Mouse (Mus musculus) midbrain, embryonic 15.5 days (tissue): Measurements from ENCODE around the gene Gm11938. TPM values are rescaled to one million over a fixed set of nuclear protein-coding genes. Genes with fewer than 3 reads are reported as not detected.

ENCODE experiments used
- ATAC-seq: fragments of 200-750 bp; cut with Nextera tagmentation; replicated peaks from 2 replicates; pipeline ENCODE4 v1.8.0; 2017; ENCODE audit warnings: moderate TSS enrichment
- H3K27ac ChIP-seq: fragments of 300-500 bp; sonication (generic); 2 replicates; pipeline ENCODE4 v1.5.1; 2015; ENCODE audit warnings: mild to moderate bottlenecking, inconsistent platforms
- H3K27me3 ChIP-seq: fragments of 300-500 bp; sonication (generic); replicated peaks from 2 replicates; pipeline ENCODE4 v1.6.1; 2015; ENCODE audit warnings: inconsistent platforms
- H3K36me3 ChIP-seq: fragments of 300-500 bp; sonication (generic); replicated peaks from 2 replicates; pipeline ENCODE4 v1.6.1; 2015; ENCODE audit warnings: inconsistent platforms
- H3K4me1 ChIP-seq: fragments of 300-500 bp; sonication (generic); 2 replicates; pipeline ENCODE4 v1.6.1; 2015; ENCODE audit warnings: inconsistent platforms
- H3K4me2 ChIP-seq: fragments of 300-500 bp; sonication (generic); 2 replicates; pipeline ENCODE4 v1.6.1; 2015; ENCODE audit warnings: inconsistent platforms, mild to moderate bottlenecking, moderate library complexity
- H3K4me3 ChIP-seq: fragments of 300-500 bp; sonication (generic); 2 replicates; pipeline ENCODE4 v1.5.1; 2015; ENCODE audit warnings: mild to moderate bottlenecking, inconsistent platforms
- H3K9ac ChIP-seq: fragments of 300-500 bp; sonication (generic); 2 replicates; pipeline ENCODE4 v1.6.1; 2015; ENCODE audit warnings: mild to moderate bottlenecking, inconsistent platforms
- H3K9me3 ChIP-seq: fragments of 300-500 bp; sonication (generic); 2 replicates; pipeline ENCODE4 v1.6.1; 2016; ENCODE audit warnings: inconsistent platforms
- WGBS: fragments of 180-500 bp; shearing (Covaris S2); methylation state at CpG from one replicate; pipeline ENCODE4 v1.1.7; 2015; ENCODE audit warnings: mixed read lengths; 5-methylcytosine and 5-hydroxymethylcytosine counted together
- polyA plus RNA-seq: library from polyadenylated mRNA; unstranded; fragments of >200 nt; fragmentation: Nextera tagmentation; extraction: Ambion mirVana; gene quantifications from 2 replicates; pipeline ENCODE4 v1.2.1, GENCODE M21; 2015

Gene Gm11938
- polyA plus RNA-seq, 1 experiment from 2014 or later, result not detected

DNA sequence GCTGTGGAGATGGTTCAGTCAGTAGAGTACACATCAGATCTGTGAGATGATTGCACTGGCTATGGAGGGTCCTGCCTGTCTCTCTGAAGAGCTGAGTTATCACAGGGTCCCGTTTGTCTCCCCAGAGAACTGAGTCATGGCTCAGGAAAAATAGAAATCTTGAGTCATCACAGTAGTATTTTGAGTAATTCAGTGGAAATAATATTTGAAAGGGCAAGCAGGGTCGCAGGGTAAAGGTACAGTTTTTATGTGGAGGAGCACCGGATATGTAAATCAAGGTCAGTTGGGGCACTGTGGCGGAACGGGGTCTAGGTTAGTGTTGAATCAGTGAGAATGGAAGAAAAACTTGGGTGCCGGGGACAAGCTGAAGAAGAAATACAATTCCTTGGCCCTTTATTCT lies 40.5 kb downstream of the Gm11938 start:
- H3K27me3 ChIP-seq, result no peaks in the 10 kb centered on the region
- H3K4me2 ChIP-seq, result no peak overlapping the region
- no peaks in the 10 kb centered on the region for H3K4me1 ChIP-seq
- ATAC-seq, result no peak
- no peaks in the 10 kb centered on the region for H3K36me3 ChIP-seq
- WGBS, result 83% methylated on average over 6 of the region's 6 CpGs
- H3K9me3 ChIP-seq, result no peaks in the 10 kb centered on the region
- H3K27ac ChIP-seq, result no peak overlapping the region
- no peak overlapping the region for H3K9ac ChIP-seq
- no peak overlapping the region for H3K4me3 ChIP-seq

GRCm38 (mm10) chr11:99559366-99559765 lies 43.7 kb downstream of the Gm11938 start, which contains the start of gene Gm11939:
TSS of gene Gm11939 (minus strand) at chr11:99559466.
- H3K9me3 ChIP-seq, result no peaks in the 10 kb centered on the region
- no peak within 1 kb of the TSS for H3K27ac ChIP-seq
- no peak for ATAC-seq
- H3K4me1 ChIP-seq, result no peaks in the 10 kb centered on the region
- H3K27me3 ChIP-seq, result no peaks in the 10 kb centered on the region
- H3K36me3 ChIP-seq, result no peaks in the 10 kb centered on the region
- H3K4me2 ChIP-seq, result no peak within 1 kb of the TSS
- H3K9ac ChIP-seq, result no peak within 1 kb of the TSS
- no peak within 1 kb of the TSS for H3K4me3 ChIP-seq
- 93% methylated on average over 9 of the region's 9 CpGs for WGBS

DNA sequence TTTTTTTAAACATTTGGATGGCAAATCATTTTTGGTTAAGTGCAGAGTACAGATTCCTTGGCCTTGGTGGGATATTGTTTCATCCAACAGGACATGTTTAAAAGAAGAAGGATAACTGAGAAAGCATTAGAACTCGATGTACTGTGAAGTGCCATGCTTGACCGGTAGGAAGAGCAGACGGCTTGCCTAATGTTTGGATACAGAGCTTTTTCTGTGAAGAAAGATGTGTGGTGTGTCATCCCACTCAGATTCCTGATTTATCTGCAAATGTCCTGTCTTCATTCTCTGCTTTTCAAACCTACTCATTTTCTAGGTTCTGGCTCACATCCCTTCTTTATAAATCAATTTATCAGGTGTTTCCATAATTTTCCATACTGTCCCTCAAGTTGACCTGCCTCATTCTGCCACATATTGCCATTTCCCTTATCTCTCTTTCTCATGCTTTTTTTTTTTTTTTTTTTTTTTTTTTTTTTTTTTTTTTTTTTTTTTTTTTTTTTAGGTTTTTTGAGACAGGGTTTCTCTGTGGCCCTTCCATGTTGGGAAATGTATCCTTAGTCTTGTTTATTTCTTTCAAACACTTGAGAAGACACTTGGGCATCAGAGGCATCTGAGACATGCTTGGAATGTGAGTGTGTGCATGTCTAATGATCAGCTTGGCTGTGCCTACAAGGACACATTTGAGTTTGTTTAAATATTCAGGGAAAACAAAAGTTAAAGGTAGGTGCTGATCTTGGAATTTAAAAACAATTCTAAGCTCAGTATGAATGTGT lies 44.9 kb downstream of the Gm11938 start:
- no peak overlapping the region for H3K9ac ChIP-seq
- no peak for ATAC-seq
- no peaks in the 10 kb centered on the region for H3K9me3 ChIP-seq
- 85% methylated on average over 3 of the region's 3 CpGs for WGBS
- H3K4me1 ChIP-seq, result no peaks in the 10 kb centered on the region
- H3K36me3 ChIP-seq, result no peaks in the 10 kb centered on the region
- no peak overlapping the region for H3K4me2 ChIP-seq
- no peaks in the 10 kb centered on the region for H3K27me3 ChIP-seq
- no peak overlapping the region for H3K4me3 ChIP-seq
- H3K27ac ChIP-seq, result no peak overlapping the region

GRCm38 (mm10) chr11:99556753-99557152 lies 46.4 kb downstream of the Gm11938 start, which contains the start of gene Krtap3-2:
TSS of gene Krtap3-2 (minus strand) at chr11:99556853.
- ATAC-seq, result no peak
- Histone ChIP-seq H3K4me3 (no peak within 1 kb of the TSS), H3K27ac (no peak within 1 kb of the TSS), H3K9ac (no peak within 1 kb of the TSS), H3K9me3 (no peaks in the 10 kb centered on the region), H3K36me3 (no peaks in the 10 kb centered on the region), H3K27me3 (no peaks in the 10 kb centered on the region), H3K4me1 (no peaks in the 10 kb centered on the region), H3K4me2 (no peak within 1 kb of the TSS)
- WGBS, result 85% methylated on average over 2 of the region's 2 CpGs

DNA sequence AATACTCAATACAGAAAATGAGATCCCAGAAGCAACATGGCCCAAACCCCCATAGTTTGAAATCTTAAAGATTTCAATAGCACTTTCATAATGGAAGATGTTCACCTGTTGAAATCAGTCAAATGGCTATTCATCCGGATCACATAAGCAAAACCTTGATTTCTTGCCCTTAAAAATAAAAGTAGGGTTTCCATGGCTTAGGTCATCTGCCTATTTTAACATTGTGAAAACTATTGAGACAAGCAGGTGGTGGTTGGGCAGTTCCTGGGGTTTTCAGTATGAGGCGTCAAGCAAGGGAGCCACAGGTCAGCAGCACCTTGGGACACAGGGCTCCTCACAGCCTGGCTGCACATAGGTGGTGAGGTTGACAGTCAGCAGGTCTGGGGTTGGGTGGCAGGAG lies 46.9 kb downstream of the Gm11938 start:
- H3K4me1 ChIP-seq, result no peaks in the 10 kb centered on the region
- H3K36me3 ChIP-seq, result no peaks in the 10 kb centered on the region
- WGBS, result 90% methylated on average over 2 of the region's 2 CpGs
- H3K27ac ChIP-seq, result no peak overlapping the region
- no peak overlapping the region for H3K4me3 ChIP-seq
- no peak for ATAC-seq
- no peaks in the 10 kb centered on the region for H3K27me3 ChIP-seq
- no peak overlapping the region for H3K9ac ChIP-seq
- H3K4me2 ChIP-seq, result no peak overlapping the region
- H3K9me3 ChIP-seq, result no peaks in the 10 kb centered on the region

Other genes with a start within 250 kb of the Gm11938 start
- gene Krt28, start 228.4 kb downstream of the Gm11938 start, polyA plus RNA-seq, result 0.21 and 0.45 TPM in 2 replicates
- 24.4 and 25.0 TPM in 2 replicates for gene Krt10, start 213.9 kb downstream of the Gm11938 start, polyA plus RNA-seq
- 0.14 and 0.23 TPM in 2 replicates for gene Krt12, start 181.0 kb downstream of the Gm11938 start, polyA plus RNA-seq
- 0.19 and 0.20 TPM in 2 replicates for gene Krt20, start 165.2 kb downstream of the Gm11938 start, polyA plus RNA-seq
- gene Krt23, start 110.2 kb downstream of the Gm11938 start, polyA plus RNA-seq, result 0.18 TPM in 1 of 2 replicates, not detected in the other
- not detected in 2 replicates for gene Krt39, start 82.0 kb downstream of the Gm11938 start, polyA plus RNA-seq
- gene Krt40, start 60.1 kb downstream of the Gm11938 start, polyA plus RNA-seq, result not detected in 2 replicates
- not detected in 2 replicates for gene Krtap3-3, start 52.4 kb downstream of the Gm11938 start, polyA plus RNA-seq
- gene Krtap3-2, start 46.5 kb downstream of the Gm11938 start, polyA plus RNA-seq, result not detected in 2 replicates
- gene Gm11939, start 43.8 kb downstream of the Gm11938 start, polyA plus RNA-seq, result not detected in 2 replicates
- gene Krtap3-1, start 36.7 kb downstream of the Gm11938 start, polyA plus RNA-seq, result not detected in 2 replicates
- gene Krtap1-5, start 22.3 kb downstream of the Gm11938 start, polyA plus RNA-seq, result not detected in 2 replicates
- not detected in 2 replicates for gene Krtap1-4, start 19.7 kb downstream of the Gm11938 start, polyA plus RNA-seq
- gene Krtap1-3, start 12.0 kb downstream of the Gm11938 start, polyA plus RNA-seq, result not detected in 2 replicates
- gene Krtap9-3, start 5.2 kb downstream of the Gm11938 start, polyA plus RNA-seq, result not detected in 2 replicates
- gene Gm11937, start 6.9 kb upstream of the Gm11938 start, polyA plus RNA-seq, result not detected in 2 replicates
- gene Krtap2-4, start 11.5 kb upstream of the Gm11938 start, polyA plus RNA-seq, result not detected in 2 replicates
- not detected in 2 replicates for gene Gm11562, start 17.1 kb upstream of the Gm11938 start, polyA plus RNA-seq
- gene Krtap4-1, start 24.9 kb upstream of the Gm11938 start, polyA plus RNA-seq, result not detected in 2 replicates
- not detected in 2 replicates for gene Krtap4-2, start 31.8 kb upstream of the Gm11938 start, polyA plus RNA-seq
- gene Krtap4-7, start 40.8 kb upstream of the Gm11938 start, polyA plus RNA-seq, result not detected in 2 replicates
- not detected in 2 replicates for gene Gm11555, start 46.9 kb upstream of the Gm11938 start, polyA plus RNA-seq
- gene Gm11563, start 55.7 kb upstream of the Gm11938 start, polyA plus RNA-seq, result not detected in 2 replicates
- gene Krtap4-6, start 62.7 kb upstream of the Gm11938 start, polyA plus RNA-seq, result not detected in 2 replicates
- not detected in 2 replicates for gene Gm14190, start 87.4 kb upstream of the Gm11938 start, polyA plus RNA-seq
- not detected in 2 replicates for gene Gm14180, start 131.0 kb upstream of the Gm11938 start, polyA plus RNA-seq
- not detected in 2 replicates for gene Gm11595, start 169.6 kb upstream of the Gm11938 start, polyA plus RNA-seq
- not detected in 2 replicates for gene Krtap4-8, start 177.4 kb upstream of the Gm11938 start, polyA plus RNA-seq
- not detected in 2 replicates for gene Krtap4-9, start 181.9 kb upstream of the Gm11938 start, polyA plus RNA-seq
- gene Gm11596, start 190.2 kb upstream of the Gm11938 start, polyA plus RNA-seq, result not detected in 2 replicates
- not detected in 2 replicates for gene Gm11569, start 195.6 kb upstream of the Gm11938 start, polyA plus RNA-seq
- gene Gm11554, start 201.1 kb upstream of the Gm11938 start, polyA plus RNA-seq, result not detected in 2 replicates
- not detected in 2 replicates for gene Krtap4-13, start 206.6 kb upstream of the Gm11938 start, polyA plus RNA-seq
- not detected in 2 replicates for gene Gm11564, start 212.4 kb upstream of the Gm11938 start, polyA plus RNA-seq
- not detected in 2 replicates for gene 2300003K06Rik, start 234.8 kb upstream of the Gm11938 start, polyA plus RNA-seq
- not detected in 2 replicates for gene Krtap4-16, start 248.3 kb upstream of the Gm11938 start, polyA plus RNA-seq